Mouse (Mus musculus) testis, adult 2 months (tissue): ENCODE results near the gene Eif3b. TPM values are rescaled to one million over a fixed set of nuclear protein-coding genes. Genes with fewer than 3 reads are reported as not detected.
A peak's percentile ranks its signal among the peaks of the same experiment; 100 is the strongest.
"Not testable (repeated sequence)": the region's sequence is repeated elsewhere in the genome, so short reads cannot be mapped to it uniquely, and the experiment has no call there.

Experiments
- H3K27ac ChIP-seq: fragments of 200-500 bp; 2 replicates; pipeline ENCODE4 v1.5.1; 2012; ENCODE audit warnings: low read depth, low read length; ENCODE audit not compliant: control insufficient read depth, insufficient read depth
- H3K27me3 ChIP-seq: fragments of 200-500 bp; 2 replicates; pipeline ENCODE4 v1.6.1; 2012; ENCODE audit warnings: mild to moderate bottlenecking, low read length, moderate library complexity; ENCODE audit not compliant: control insufficient read depth, insufficient read depth
- H3K36me3 ChIP-seq: fragments of 200-500 bp; 2 replicates; pipeline ENCODE4 v1.6.1; 2012; ENCODE audit warnings: mild to moderate bottlenecking, low read length; ENCODE audit not compliant: control insufficient read depth, insufficient read depth
- H3K4me1 ChIP-seq: fragments of 200-500 bp; 2 replicates; pipeline ENCODE4 v1.6.1; 2012; ENCODE audit warnings: low read length; ENCODE audit not compliant: control insufficient read depth, insufficient read depth
- H3K4me3 ChIP-seq: fragments of 200-500 bp; 2 replicates; pipeline ENCODE4 v1.5.1; 2012; ENCODE audit warnings: low read depth, mild to moderate bottlenecking, low read length, moderate library complexity, mixed read lengths; ENCODE audit not compliant: control insufficient read depth
- CTCF ChIP-seq: fragments of 200-500 bp; IDR thresholded peaks from 2 replicates; pipeline ENCODE4 v1.5.1; 2012; ENCODE audit warnings: low read depth, mild to moderate bottlenecking, inconsistent platforms, low read length, moderate library complexity; ENCODE audit not compliant: control insufficient read depth, insufficient read depth, insufficient replicate concordance
- POLR2A ChIP-seq: fragments of 200-500 bp; IDR thresholded peaks from 2 replicates; pipeline ENCODE4 v1.6.1; 2012; ENCODE audit warnings: low read depth, mild to moderate bottlenecking, inconsistent platforms, low read length, moderate library complexity; ENCODE audit not compliant: control insufficient read depth
- polyA plus RNA-seq: library from polyadenylated mRNA; depleted of rRNA; stranded (reverse); fragments of >200 nt; gene quantifications from 2 replicates; pipeline ENCODE4 v1.2.3, GENCODE M21; 2012

Eif3b gene
- polyA plus RNA-seq, 1 experiment = 249 TPM

- peak overlapping the region; percentile 93 for H3K4me3 ChIP-seq
- no peaks in the 10 kb centered on the region for H3K27me3 ChIP-seq
- H3K36me3 ChIP-seq = peaks cover 3% of the 10 kb centered on the region
- H3K4me1 ChIP-seq = peaks cover 9% of the 10 kb centered on the region
- TF ChIP-seq CTCF = no peak
- no peak for TF ChIP-seq POLR2A
- H3K27ac ChIP-seq = no peak overlapping the region
Observed at GRCm38 (mm10) chr5:140420616-140421015, 1.5 kb downstream of the Eif3b start.

GRCm38 (mm10) chr5:140425016-140425783, 6.1 kb downstream of the Eif3b start:
- H3K4me3 ChIP-seq = no peak overlapping the region
- H3K36me3 ChIP-seq = peaks cover 6% of the 10 kb centered on the region
- H3K27me3 ChIP-seq = no peaks in the 10 kb centered on the region
- H3K27ac ChIP-seq = no peak overlapping the region
- TF ChIP-seq POLR2A = no peak
- no peak for TF ChIP-seq CTCF
- peaks cover 7% of the 10 kb centered on the region for H3K4me1 ChIP-seq

- not testable (repeated sequence) for H3K4me1 ChIP-seq, H3K4me3 ChIP-seq, H3K27me3 ChIP-seq, H3K36me3 ChIP-seq, H3K27ac ChIP-seq
Observed at GRCm38 (mm10) chr5:140439117-140439516, 20.0 kb downstream of the Eif3b start.

- Histone ChIP-seq H3K4me3 (no peak overlapping the region), H3K27ac (no peak overlapping the region), H3K4me1 (no peaks in the 10 kb centered on the region), H3K36me3 (peaks cover 4% of the 10 kb centered on the region), H3K27me3 (no peaks in the 10 kb centered on the region)
- no peak for TF ChIP-seq POLR2A
- TF ChIP-seq CTCF = no peak
Observed at GRCm38 (mm10) chr5:140441406-140441805, 22.3 kb downstream of the Eif3b start.

GRCm38 (mm10) chr5:140444012-140444411, 24.9 kb downstream of the Eif3b start:
- Histone ChIP-seq H3K27ac (no peak overlapping the region), H3K27me3 (no peaks in the 10 kb centered on the region), H3K36me3 (peaks cover 4% of the 10 kb centered on the region), H3K4me3 (no peak overlapping the region), H3K4me1 (no peaks in the 10 kb centered on the region)
- no peak for TF ChIP-seq CTCF
- TF ChIP-seq POLR2A = no peak

GRCm38 (mm10) chr5:140445345-140445744, 26.2 kb downstream of the Eif3b start, which contains the start of gene Gm4869:
Gene Gm4869 (plus strand): TSS chr5:140445645.
- TF ChIP-seq CTCF = no peak
- no peak for TF ChIP-seq POLR2A
- H3K36me3 ChIP-seq = peaks cover 4% of the 10 kb centered on the region

GRCm38 (mm10) chr5:140446054-140446453, 26.9 kb downstream of the Eif3b start:
- H3K27ac ChIP-seq = no peak overlapping the region
- H3K4me3 ChIP-seq = no peak overlapping the region
- H3K27me3 ChIP-seq = no peaks in the 10 kb centered on the region
- peaks cover 2% of the 10 kb centered on the region for H3K36me3 ChIP-seq
- TF ChIP-seq CTCF (no peak), POLR2A (no peak)
- H3K4me1 ChIP-seq = no peaks in the 10 kb centered on the region

More at GRCm38 (mm10) chr5:140445345-140445744, 26.2 kb downstream of the Eif3b start, which contains the start of gene Gm4869:
- Histone ChIP-seq H3K4me1 (no peaks in the 10 kb centered on the region), H3K4me3 (no peak within 1 kb of the TSS), H3K27me3 (no peaks in the 10 kb centered on the region), H3K27ac (no peak within 1 kb of the TSS)
